Comparison of ENCODE assay signal across 9 mouse cellular contexts in the genomic region with DNA sequence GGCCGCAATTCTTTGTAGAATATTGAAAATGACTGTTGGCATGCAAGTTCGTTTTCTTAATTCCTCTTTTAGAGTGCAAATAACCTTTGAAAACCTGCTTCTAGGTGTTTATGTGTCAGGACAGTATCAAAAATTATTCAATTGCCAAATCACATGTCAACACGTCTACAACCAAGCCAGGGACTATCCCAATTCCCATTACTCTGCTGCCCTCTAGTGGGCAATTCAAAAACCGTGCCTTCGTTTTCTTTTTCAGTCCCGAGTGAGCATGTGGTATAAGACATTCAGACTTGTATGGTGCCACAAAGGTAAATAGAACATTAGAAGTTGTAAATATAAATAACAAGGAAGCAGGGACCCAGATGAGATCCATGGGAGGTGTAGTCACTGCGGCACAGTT.
A peak's percentile ranks its signal among the peaks of the same experiment; 100 is the strongest.
DNase-seq lines count a peak whose midpoint lies in the region; ATAC-seq and TF ChIP-seq lines count a peak whose summit lies in the region.
"Had no signal": no experiment of that assay in that cellular context is flagged by ENCODE, and none has a peak within 500 bp of the region (broad histone marks: within the 10 kb centered on the region; RNA-seq: fewer than 3 reads in every experiment).

No protein-coding gene starts in this region.

- peak; percentile 93 for TF ChIP-seq CTCF in intestine, postnatal 0 days (IDR thresholded peaks at IDR 0.05; ENCODE audit: low read depth)

- H3K27ac ChIP-seq in intestine, postnatal 0 days (ENCODE audit: low read depth, low read length) = no peak overlapping the region
- H3K27ac ChIP-seq in intestine, embryonic 16.5 days (ENCODE audit: low read length) = no peak overlapping the region
- no peak overlapping the region for H3K27ac ChIP-seq in midbrain, embryonic 13.5 days

- H3K9ac ChIP-seq in intestine, postnatal 0 days (ENCODE audit: low read depth, low read length) = no peak overlapping the region
- H3K9ac ChIP-seq in intestine, embryonic 16.5 days (ENCODE audit: low read depth, low read length) = no peak overlapping the region
- no peak overlapping the region for H3K9ac ChIP-seq in midbrain, embryonic 13.5 days (replicated peaks)

- H3K27me3 ChIP-seq in intestine, postnatal 0 days (replicated peaks; ENCODE audit: control insufficient read depth, insufficient read depth, low read length) = no peaks in the 10 kb centered on the region
- H3K27me3 ChIP-seq in intestine, embryonic 16.5 days (replicated peaks; ENCODE audit: control insufficient read depth, insufficient read depth, low read length) = no peaks in the 10 kb centered on the region
- H3K27me3 ChIP-seq in midbrain, embryonic 13.5 days = peaks cover 21% of the 10 kb centered on the region

- WGBS in intestine, postnatal 0 days = 16% methylated on average over 7 of the region's 7 CpGs
- 17% methylated on average over 7 of the region's 7 CpGs for WGBS in intestine, embryonic 16.5 days
- WGBS in midbrain, embryonic 13.5 days = 16% methylated on average over 7 of the region's 7 CpGs

- peak; percentile 8 for DNase-seq in cerebellum, adult 11-12 months
- DNase-seq in forelimb bud, embryonic 11.5 days (ENCODE audit: low read depth, low spot score) = peak; percentile 87
- DNase-seq in induced T-regulatory cell, adult 2 months (ENCODE audit: low read depth) = peak; percentile 55
- DNase-seq in left cerebral cortex, postnatal 10 days (ENCODE audit: extremely low spot score in 1 of 2, low spot score in 2 of 2) = peak; percentile 61 to 85
- DNase-seq in testis, postnatal 10 days (ENCODE audit: low spot score) = peak; percentile 77

- intact Hi-C loops in left cerebral cortex, postnatal 10 days (cut with DNase I) = loop anchor here (5.0 to 10.0 kb wide), 3 partner anchors 210 to 1030 kb away; partner anchors contain the start of gene Sall1

- H3K36me3 ChIP-seq in intestine, postnatal 0 days (ENCODE audit: control insufficient read depth, insufficient read depth) = no peaks in the 10 kb centered on the region
- no peaks in the 10 kb centered on the region for H3K36me3 ChIP-seq in intestine, embryonic 16.5 days (ENCODE audit: control insufficient read depth, insufficient read depth, low read length)
- no peaks in the 10 kb centered on the region for H3K36me3 ChIP-seq in midbrain, embryonic 13.5 days

- no peak for ATAC-seq in intestine, postnatal 0 days
- ATAC-seq in intestine, embryonic 16.5 days = no peak
- ATAC-seq in midbrain, embryonic 13.5 days = peak; percentile 52

- no peaks in the 10 kb centered on the region for H3K9me3 ChIP-seq in intestine, postnatal 0 days (ENCODE audit: control insufficient read depth)
- no peaks in the 10 kb centered on the region for H3K9me3 ChIP-seq in intestine, embryonic 16.5 days (ENCODE audit: control insufficient read depth, low read length)
- H3K9me3 ChIP-seq in midbrain, embryonic 13.5 days = no peaks in the 10 kb centered on the region

- H3K4me1 ChIP-seq in intestine, postnatal 0 days (replicated peaks; ENCODE audit: control insufficient read depth, insufficient read depth, low read length) = no peaks in the 10 kb centered on the region
- no peaks in the 10 kb centered on the region for H3K4me1 ChIP-seq in intestine, embryonic 16.5 days (ENCODE audit: control insufficient read depth, insufficient read depth, low read length)
- H3K4me1 ChIP-seq in midbrain, embryonic 13.5 days (replicated peaks) = peaks cover 36% of the 10 kb centered on the region

- H3K4me2 ChIP-seq in intestine, postnatal 0 days (replicated peaks; ENCODE audit: low read depth) = no peak overlapping the region
- H3K4me2 ChIP-seq in intestine, embryonic 16.5 days (ENCODE audit: low read depth, low read length) = no peak overlapping the region
- H3K4me2 ChIP-seq in midbrain, embryonic 13.5 days (replicated peaks) = no peak overlapping the region

- H3K4me3 ChIP-seq in intestine, postnatal 0 days (ENCODE audit: low read depth, low read length) = no peak overlapping the region
- H3K4me3 ChIP-seq in intestine, embryonic 16.5 days (ENCODE audit: low read length) = no peak overlapping the region
- no peak overlapping the region for H3K4me3 ChIP-seq in midbrain, embryonic 13.5 days (replicated peaks)
- H3K4me3 ChIP-seq: myocyte had no signal

Comparison
In these comparisons a context has a peak if more than half of its experiments do, and no peak if none do; other contexts are left out.
1. DNase-seq: peak in every context shown above with its lines; median percentile 87 in forelimb bud, embryonic 11.5 days; 77 in testis, postnatal 10 days; 73 in left cerebral cortex, postnatal 10 days; 55 in induced T-regulatory cell, adult 2 months; 8 in cerebellum, adult 11-12 months.